Mouse (Mus musculus) liver, embryonic 16.5 days (tissue): ENCODE measurements at regions not wholly inside any gene's neighbourhood (a gene's known extent, or its start where the extent isn't known, plus 50 kb on each side); places are given as distances from the start of the nearest gene placed in this dataset.

Experiments
- ATAC-seq: fragments of 200-750 bp; cut with Nextera tagmentation; 2 replicates; pipeline ENCODE4 v1.8.0; 2017; ENCODE audit warnings: low read depth, mild to moderate bottlenecking, moderate number of reproducible peaks, moderate library complexity
- H3K27ac ChIP-seq: fragments of 300-500 bp; sonication (generic); 2 replicates; pipeline ENCODE4 v1.5.1; 2014; ENCODE audit warnings: mild to moderate bottlenecking, low read length
- H3K27me3 ChIP-seq: fragments of 300-500 bp; sonication (generic); 2 replicates; pipeline ENCODE4 v1.6.1; 2014; ENCODE audit warnings: low read depth, low read length, mixed read lengths; ENCODE audit not compliant: control insufficient read depth, insufficient read depth
- H3K36me3 ChIP-seq: fragments of 300-500 bp; sonication (generic); 2 replicates; pipeline ENCODE4 v1.6.1; 2014; ENCODE audit warnings: mild to moderate bottlenecking; ENCODE audit not compliant: control insufficient read depth, insufficient read depth
- H3K4me1 ChIP-seq: fragments of 300-500 bp; sonication (generic); 2 replicates; pipeline ENCODE4 v1.6.1; 2014; ENCODE audit warnings: low read depth, low read length, mixed read lengths; ENCODE audit not compliant: control insufficient read depth
- H3K4me2 ChIP-seq: fragments of 300-500 bp; sonication (generic); 2 replicates; pipeline ENCODE4 v1.6.1; 2014; ENCODE audit warnings: low read depth, low read length, mixed read lengths
- H3K4me3 ChIP-seq: fragments of 300-500 bp; sonication (generic); 2 replicates; pipeline ENCODE4 v1.5.1; 2014; ENCODE audit warnings: low read depth, mild to moderate bottlenecking, low read length
- H3K9ac ChIP-seq: fragments of 300-500 bp; sonication (generic); 2 replicates; pipeline ENCODE4 v1.6.1; 2014; ENCODE audit warnings: low read depth, low read length
- H3K9me3 ChIP-seq: fragments of 300-500 bp; sonication (generic); replicated peaks from 2 replicates; pipeline ENCODE4 v1.6.1; 2016; ENCODE audit warnings: low read length; ENCODE audit not compliant: control insufficient read depth
- WGBS: fragments of 180-500 bp; shearing (Covaris S2); extraction: QIAGEN DNeasy Blood & Tissue Kit; methylation state at CpG from one replicate; pipeline ENCODE4 v1.1.7; 2014; ENCODE audit not compliant: insufficient replicate concordance; 5-methylcytosine and 5-hydroxymethylcytosine counted together

- Histone ChIP-seq H3K36me3 (no peaks in the 10 kb centered on the region), H3K9ac (no peak overlapping the region), H3K27me3 (no peaks in the 10 kb centered on the region), H3K4me2 (no peak overlapping the region), H3K9me3 (no peaks in the 10 kb centered on the region), H3K4me1 (peaks cover 2% of the 10 kb centered on the region; the same call in 1 of the 2 replicates), H3K4me3 (no peak overlapping the region), H3K27ac (peak overlapping the region; percentile 20)
- 68% methylated on average over 7 of the region's 7 CpGs for WGBS
- ATAC-seq, result no peak
These were observed 141.6 kb upstream of the Plekha5 start for GRCm38 (mm10) chr6:140282285-140282577.

GRCm38 (mm10) chr6:140281488-140282284 lies 142.2 kb upstream of the Plekha5 start:
- Histone ChIP-seq H3K4me1 (peaks cover 2% of the 10 kb centered on the region; the same call in 1 of the 2 replicates), H3K27me3 (no peaks in the 10 kb centered on the region), H3K27ac (peak overlapping the region; percentile 20), H3K36me3 (no peaks in the 10 kb centered on the region), H3K9me3 (no peaks in the 10 kb centered on the region), H3K4me3 (no peak overlapping the region), H3K4me2 (no peak overlapping the region), H3K9ac (no peak overlapping the region)
- ATAC-seq, result no peak
- 46% methylated on average over 17 of the region's 17 CpGs for WGBS

- 45% methylated on average over 9 of the region's 9 CpGs for WGBS
- H3K4me2 ChIP-seq, result no peak overlapping the region
These were observed 142.9 kb upstream of the Plekha5 start for GRCm38 (mm10) chr6:140280817-140281475.

GRCm38 (mm10) chr6:140279736-140280370 lies 144.0 kb upstream of the Plekha5 start:
- peak; percentile 23; the same call in 1 of the 2 replicates for ATAC-seq

More at GRCm38 (mm10) chr6:140280817-140281475, 142.9 kb upstream of the Plekha5 start:
- peak overlapping the region; percentile 15; the same call in 1 of the 2 replicates for H3K4me3 ChIP-seq
- H3K27ac ChIP-seq, result peak overlapping the region; percentile 85
- no peak overlapping the region for H3K9ac ChIP-seq
- peak; percentile 87 for ATAC-seq
- no peaks in the 10 kb centered on the region for H3K9me3 ChIP-seq
- H3K36me3 ChIP-seq, result no peaks in the 10 kb centered on the region
- peaks cover 2% of the 10 kb centered on the region; the same call in 1 of the 2 replicates for H3K4me1 ChIP-seq
- no peaks in the 10 kb centered on the region for H3K27me3 ChIP-seq

GRCm38 (mm10) chr6:140278750-140279149 lies 145.1 kb upstream of the Plekha5 start:
- H3K4me3 ChIP-seq, result no peak overlapping the region
- ATAC-seq, result no peak
- no peak overlapping the region for H3K4me2 ChIP-seq
- WGBS, result 35% methylated on average over 5 of the region's 5 CpGs
- no peaks in the 10 kb centered on the region for H3K36me3 ChIP-seq
- H3K4me1 ChIP-seq, result peaks cover 2% of the 10 kb centered on the region; the same call in 1 of the 2 replicates
- H3K27me3 ChIP-seq, result no peaks in the 10 kb centered on the region
- no peak overlapping the region for H3K9ac ChIP-seq
- no peaks in the 10 kb centered on the region for H3K9me3 ChIP-seq
- no peak overlapping the region for H3K27ac ChIP-seq

More at GRCm38 (mm10) chr6:140279736-140280370, 144.0 kb upstream of the Plekha5 start:
- H3K9me3 ChIP-seq, result no peaks in the 10 kb centered on the region
- WGBS, result 53% methylated on average over 8 of the region's 8 CpGs
- H3K27me3 ChIP-seq, result no peaks in the 10 kb centered on the region
- H3K4me3 ChIP-seq, result no peak overlapping the region
- no peaks in the 10 kb centered on the region for H3K36me3 ChIP-seq
- peak overlapping the region; percentile 50 for H3K27ac ChIP-seq
- no peak overlapping the region for H3K9ac ChIP-seq
- H3K4me2 ChIP-seq, result no peak overlapping the region
- H3K4me1 ChIP-seq, result peaks cover 2% of the 10 kb centered on the region; the same call in 1 of the 2 replicates

GRCm38 (mm10) chr6:140270592-140270991 lies 153.3 kb upstream of the Plekha5 start:
- Histone ChIP-seq H3K4me2 (no peak overlapping the region), H3K4me3 (no peak overlapping the region), H3K36me3 (no peaks in the 10 kb centered on the region), H3K9ac (no peak overlapping the region), H3K9me3 (no peaks in the 10 kb centered on the region), H3K27ac (no peak overlapping the region), H3K4me1 (no peaks in the 10 kb centered on the region), H3K27me3 (no peaks in the 10 kb centered on the region)
- ATAC-seq, result no peak
- 71% methylated on average over 6 of the region's 6 CpGs for WGBS

GRCm38 (mm10) chr6:140268315-140269070 lies 155.4 kb upstream of the Plekha5 start:
- Histone ChIP-seq H3K4me2 (no peak overlapping the region), H3K9me3 (no peaks in the 10 kb centered on the region), H3K36me3 (no peaks in the 10 kb centered on the region), H3K27ac (no peak overlapping the region), H3K27me3 (no peaks in the 10 kb centered on the region), H3K4me1 (no peaks in the 10 kb centered on the region), H3K4me3 (no peak overlapping the region), H3K9ac (no peak overlapping the region)
- 37% methylated on average over 11 of the region's 11 CpGs for WGBS
- no peak for ATAC-seq

GRCm38 (mm10) chr6:140263920-140264319 lies 159.9 kb upstream of the Plekha5 start:
- H3K9me3 ChIP-seq, result no peaks in the 10 kb centered on the region
- H3K27me3 ChIP-seq, result no peaks in the 10 kb centered on the region
- 38% methylated on average over 1 of the region's 1 CpGs for WGBS
- H3K4me3 ChIP-seq, result no peak overlapping the region
- H3K9ac ChIP-seq, result no peak overlapping the region
- ATAC-seq, result no peak
- no peak overlapping the region for H3K4me2 ChIP-seq
- H3K27ac ChIP-seq, result no peak overlapping the region
- no peaks in the 10 kb centered on the region for H3K36me3 ChIP-seq
- no peaks in the 10 kb centered on the region for H3K4me1 ChIP-seq
